Mouse (Mus musculus): ENCODE measurements at regions not wholly inside any gene's neighbourhood (a gene's known extent, or its start where the extent isn't known, plus 50 kb on each side); places are given as distances from the start of the nearest gene placed in this dataset.
A peak's percentile ranks its signal among the peaks of the same experiment; 100 is the strongest.

DNA sequence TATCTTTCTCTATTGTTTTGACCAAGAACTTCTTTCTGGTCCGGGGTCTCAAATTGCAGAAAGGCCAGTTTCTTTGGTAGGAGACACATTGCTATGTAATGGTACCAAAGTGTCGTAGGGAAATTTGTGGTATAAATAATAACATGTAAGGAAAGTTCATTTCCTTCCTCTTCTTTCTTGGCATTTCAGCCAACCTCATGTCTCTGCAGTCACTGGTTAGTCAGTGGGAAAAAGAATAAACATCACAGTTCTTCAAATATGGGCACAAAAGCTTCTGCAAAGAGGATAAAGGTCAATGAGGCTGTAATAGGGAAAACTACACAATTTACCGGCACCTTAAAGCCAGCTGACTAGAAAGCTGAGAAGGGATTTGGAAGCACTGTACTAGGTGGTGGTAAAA, 68.5 kb upstream of the Rgs1 start:
- DNase-seq (ENCODE audit: low spot score), result no peak

DNA sequence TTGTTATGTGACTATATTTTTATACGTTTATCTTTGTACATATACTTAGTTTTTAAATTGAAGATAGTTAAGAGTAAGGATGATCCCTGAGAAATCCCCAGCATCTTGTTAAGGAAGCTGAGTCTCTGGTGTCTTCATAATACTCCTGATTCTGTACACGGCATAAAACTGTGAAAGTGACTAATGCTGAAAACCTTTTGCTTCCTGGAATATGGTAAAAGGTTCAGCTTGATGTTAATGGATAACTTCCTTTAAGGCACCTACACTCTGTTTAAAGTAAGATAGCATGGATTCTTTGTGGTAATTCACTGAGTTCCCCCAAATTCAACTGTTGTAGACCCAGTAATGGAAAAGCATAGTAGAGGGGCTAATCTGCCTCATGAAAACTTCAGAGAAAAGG, 67.2 kb upstream of the Rgs1 start:
- no peak for DNase-seq (ENCODE audit: low spot score)

DNA sequence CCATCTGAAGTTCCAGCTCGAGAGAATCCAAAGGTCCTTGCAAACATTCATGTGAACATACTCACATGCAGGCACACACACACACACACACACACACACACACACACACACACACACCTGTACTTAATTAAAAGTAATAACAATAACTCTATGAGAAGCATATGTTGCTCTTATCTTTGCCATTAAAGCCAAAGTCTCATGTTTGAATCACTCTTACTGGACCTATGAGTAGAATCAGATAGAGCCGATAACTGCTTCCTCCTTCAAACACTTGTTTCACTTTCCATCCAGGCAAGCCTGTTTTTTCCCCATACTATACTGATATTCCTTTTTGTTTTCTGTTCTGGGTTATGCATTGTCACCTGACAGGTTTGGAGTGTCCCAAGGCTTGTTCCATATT, 65.3 kb upstream of the Rgs1 start:
- no peak for DNase-seq (ENCODE audit: low spot score)

DNA sequence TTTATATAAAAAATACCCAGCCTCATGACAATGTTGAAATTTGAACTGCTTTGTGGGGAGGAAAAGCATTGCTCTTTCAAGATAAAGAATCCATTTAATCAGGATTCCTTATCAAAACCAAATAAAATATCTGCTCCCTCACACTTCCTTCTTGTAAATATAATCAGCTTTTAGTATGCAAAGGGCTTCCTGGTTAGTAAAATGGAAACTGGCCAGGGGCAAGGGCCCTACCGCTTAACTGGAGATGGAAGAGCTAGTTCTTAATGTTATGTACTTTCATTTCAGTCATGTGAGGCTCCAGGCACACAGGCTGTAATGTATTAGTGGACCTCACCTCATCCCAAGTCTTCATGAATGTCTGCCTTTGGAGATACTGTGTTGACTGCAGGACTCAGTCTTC, 64.3 kb upstream of the Rgs1 start:
- no peak for DNase-seq (ENCODE audit: low spot score)

DNA sequence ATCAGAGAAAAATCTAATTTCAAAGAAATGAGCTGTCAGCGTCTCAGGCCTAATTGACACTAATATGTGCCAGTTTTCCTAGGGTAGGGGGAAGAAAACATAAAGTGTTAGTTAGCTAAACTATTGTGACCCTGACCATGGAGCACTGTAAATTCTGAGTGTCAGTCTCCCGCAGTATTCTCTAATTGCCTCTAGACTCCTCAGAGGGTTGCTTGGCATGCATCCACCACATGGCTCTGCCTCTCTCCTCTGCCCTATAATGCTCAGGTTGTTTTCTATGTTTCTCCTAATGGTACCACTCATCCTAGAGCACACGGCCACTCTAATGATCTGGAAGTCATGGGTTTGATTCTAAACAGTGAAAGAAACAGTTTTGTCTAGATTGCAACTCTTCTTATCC, 60.9 kb upstream of the Rgs1 start:
- DNase-seq (ENCODE audit: low spot score), result no peak

DNA sequence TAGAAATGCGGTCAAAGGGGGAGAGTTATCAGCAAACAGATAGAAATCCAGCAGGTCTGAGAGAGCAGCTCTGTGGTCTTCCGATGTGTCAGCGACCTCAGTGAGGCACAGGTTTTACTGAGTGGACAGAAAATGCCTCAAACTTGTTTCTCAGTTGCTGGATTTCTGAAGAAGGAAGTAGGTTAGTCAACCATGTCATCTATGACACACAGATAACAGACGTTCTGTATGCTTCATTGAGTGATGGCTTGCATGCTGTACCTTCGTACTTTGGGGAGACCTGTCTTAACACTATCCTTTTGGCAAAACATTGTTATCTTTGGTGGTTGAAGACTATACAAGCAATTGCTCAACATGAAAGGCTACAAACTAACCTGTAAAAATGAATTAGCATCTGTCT, 59.3 kb upstream of the Rgs1 start:
- DNase-seq (ENCODE audit: low spot score), result no peak

DNA sequence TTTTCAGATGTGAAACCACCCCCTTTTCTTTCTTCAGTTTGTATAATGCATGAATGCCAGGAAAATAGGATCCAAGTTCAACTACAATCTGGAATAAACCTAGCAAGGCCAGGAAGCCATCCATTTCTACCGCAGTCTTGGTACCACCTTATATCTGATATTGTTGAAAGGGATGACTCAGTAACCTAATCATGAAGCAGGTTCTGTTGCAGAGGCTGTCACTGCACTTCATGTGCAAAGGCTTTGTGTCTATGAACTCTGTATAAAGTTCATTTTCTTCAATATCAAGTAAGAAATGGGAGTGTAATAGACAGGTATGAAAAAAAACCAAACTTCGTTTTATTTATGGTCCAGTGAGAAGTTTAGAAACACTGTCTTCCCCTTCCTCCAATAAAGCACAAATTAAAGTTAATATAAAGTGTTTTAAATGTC, 58.8 kb upstream of the Rgs1 start:
- DNase-seq (ENCODE audit: low spot score), result no peak

DNA sequence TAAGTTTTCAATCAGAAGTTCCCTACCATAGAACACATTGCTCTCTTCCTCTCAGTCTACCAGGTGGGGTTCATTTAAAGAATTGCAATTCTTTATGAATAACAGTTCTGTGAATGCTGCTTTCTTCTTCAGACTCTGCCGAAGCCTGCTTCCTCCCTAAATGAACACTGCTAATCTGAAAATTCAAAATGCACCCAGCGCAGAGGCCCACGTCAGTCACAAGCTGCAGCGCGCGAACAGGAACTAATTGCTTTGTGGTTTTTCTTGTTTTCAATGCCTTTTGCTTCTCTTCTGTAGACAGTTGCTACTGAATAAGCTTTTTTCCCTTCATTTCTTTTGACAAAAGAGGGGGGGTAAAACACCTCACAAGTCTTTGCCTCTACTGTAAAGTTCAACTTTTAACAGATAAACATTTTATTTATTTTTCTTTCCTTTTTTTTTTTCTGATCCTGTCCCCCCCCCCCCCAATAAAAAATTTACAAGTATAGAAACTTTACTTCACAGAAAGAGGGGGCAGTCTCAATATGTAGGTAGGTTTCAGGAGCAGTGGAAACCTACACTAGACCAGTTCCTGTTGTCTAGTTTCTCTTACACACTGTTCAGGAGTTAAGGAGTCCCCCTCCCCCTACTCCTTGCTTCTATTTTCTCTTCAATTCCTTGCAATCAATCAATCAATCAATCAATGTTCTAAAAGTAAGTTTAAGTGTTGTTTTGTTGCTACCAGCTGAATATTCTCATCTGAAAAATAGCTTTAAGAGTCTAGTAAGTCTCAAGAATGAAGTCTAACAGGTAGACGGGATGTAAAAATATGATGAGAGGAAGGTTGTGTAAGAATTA, 58.2 kb upstream of the Rgs1 start:
- no peak for DNase-seq (ENCODE audit: low spot score)

DNA sequence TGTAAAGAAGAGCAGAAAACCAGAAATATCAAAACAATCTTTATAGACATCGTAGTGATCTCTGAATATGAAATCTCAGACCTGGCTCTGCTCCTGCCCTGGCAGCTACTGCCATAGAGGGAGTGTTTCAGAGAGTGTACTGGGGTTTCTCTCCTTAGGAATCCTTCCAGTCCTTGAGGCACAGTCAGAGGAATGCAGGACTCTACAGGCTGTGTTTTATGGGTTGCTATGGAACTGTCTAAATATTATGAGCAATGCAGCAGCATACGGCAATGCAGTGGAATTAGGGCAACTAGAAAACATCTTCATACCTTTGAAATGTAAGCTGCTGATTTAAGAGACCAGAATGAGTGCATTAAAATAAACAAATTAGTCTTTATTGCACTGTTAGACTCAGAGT, 57.2 kb upstream of the Rgs1 start:
- DNase-seq (ENCODE audit: low spot score), result peak; percentile 4

DNA sequence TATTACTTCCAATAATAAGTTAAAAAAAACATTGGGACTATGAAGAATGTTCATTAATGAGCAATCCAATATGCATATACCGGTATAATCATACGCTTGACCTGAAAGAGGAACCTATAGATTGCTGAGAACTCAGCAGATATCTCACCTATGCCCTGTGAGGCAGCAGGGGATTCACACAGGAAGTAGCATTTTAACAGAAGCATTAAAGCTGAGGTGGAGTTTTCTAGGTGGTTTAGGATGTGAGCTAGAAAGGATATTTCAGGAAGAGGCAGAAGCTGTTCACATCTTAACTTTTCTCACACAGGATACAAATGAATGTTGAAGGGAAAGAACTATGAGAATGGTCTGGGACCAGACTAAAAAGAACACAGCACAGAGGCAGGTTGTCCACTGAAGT, 51.6 kb upstream of the Rgs1 start:
- no peak for DNase-seq (ENCODE audit: low spot score)
